Mouse (Mus musculus): ENCODE results near the gene Rexo5.

Gene Rexo5

DNA sequence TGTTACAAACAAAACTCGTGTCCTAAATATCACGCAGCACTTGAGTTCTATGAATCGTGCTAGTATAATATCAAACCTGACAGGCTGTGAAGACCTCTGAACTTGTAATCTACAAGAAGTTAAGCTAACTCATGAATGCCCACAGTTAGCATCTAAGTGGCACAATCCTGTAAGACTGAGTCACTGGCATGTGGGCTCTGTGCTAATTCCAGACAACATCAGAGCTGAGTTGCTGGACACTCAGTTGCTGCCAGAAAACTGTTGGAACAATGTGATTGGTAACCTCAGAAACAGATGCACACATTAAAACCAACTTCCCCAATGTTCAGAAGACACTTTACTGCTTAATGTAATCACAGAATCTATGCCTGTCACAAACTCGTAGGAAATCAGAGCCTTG lies 94.1 kb downstream of the Rexo5 start:
- DNase-seq (ENCODE audit: low read depth, low spot score) = no peak

DNA sequence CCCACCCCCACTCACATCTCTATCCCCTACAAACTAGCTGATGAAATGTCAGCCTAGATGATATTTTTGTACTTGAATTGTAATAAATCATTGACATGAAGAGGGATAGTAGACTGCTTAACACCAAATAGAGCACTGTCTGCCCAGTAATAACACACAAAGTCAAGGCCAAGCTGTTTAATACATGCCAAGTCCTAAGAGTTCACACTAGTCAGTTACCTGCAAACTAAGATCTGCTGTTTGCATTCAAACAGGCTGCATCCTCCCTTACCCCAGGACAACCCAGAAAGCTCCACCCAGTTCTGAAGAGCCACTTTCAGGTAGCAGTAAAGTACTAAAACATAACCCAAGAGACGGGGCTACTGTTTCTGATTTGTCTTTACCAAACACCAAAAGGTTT lies 98.4 kb downstream of the Rexo5 start:
- DNase-seq (ENCODE audit: low read depth, low spot score) = no peak

DNA sequence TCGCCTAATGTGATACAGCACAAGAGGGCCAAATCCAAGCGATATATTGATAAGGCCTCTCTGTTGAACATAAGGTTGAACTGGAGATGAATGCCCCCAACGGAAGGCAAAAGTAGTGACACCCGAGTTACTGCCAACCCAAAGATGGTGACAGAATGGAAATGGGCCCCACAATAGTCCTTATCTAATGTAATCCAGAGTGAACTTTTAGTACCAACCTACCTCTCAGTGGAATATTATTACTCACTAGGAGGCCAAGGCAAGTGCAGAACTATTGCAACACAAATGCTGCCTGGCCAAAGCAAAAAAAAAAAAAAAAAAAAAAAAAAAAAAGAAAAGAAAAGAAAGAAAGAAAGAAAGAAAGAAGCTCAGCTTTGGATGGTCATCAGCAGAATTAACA lies 98.9 kb downstream of the Rexo5 start:
- no peak for DNase-seq (ENCODE audit: low read depth, low spot score)

DNA sequence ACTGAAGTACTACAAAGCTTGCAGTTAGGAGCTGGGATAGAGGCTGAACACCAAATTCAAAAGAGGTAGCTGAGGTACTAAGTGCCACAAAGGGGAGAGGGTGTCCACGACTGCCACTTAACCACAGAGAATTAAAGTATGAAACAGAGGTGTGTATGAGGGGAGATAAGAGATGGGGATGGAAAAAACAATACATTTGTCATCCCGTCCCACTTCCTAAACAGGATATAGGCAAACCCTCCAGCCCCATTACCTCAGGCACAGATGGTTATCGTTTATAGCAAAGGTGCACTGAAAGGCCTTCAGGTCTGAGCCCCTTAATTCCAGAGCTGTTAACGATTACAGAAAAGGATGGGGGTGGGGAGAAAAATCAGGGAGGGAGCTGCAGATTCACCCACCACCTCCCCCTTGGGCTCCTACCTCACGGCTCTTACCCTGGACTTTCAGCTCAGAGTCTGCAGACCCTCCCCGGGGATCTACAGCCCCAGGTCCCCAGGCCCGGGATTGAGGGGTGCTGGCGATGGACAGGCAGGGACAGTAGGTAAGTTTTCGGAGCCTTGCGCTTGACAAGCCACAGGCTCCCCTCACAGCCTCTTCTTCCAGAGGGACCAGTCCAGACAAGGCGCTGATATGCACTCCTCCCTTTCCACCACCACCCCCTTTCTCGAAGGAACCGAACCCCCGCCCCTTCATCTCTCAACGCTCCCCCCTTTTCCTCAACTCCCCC lies 101.2 kb downstream of the Rexo5 start:
- no peak for DNase-seq (ENCODE audit: low read depth, low spot score)

DNA sequence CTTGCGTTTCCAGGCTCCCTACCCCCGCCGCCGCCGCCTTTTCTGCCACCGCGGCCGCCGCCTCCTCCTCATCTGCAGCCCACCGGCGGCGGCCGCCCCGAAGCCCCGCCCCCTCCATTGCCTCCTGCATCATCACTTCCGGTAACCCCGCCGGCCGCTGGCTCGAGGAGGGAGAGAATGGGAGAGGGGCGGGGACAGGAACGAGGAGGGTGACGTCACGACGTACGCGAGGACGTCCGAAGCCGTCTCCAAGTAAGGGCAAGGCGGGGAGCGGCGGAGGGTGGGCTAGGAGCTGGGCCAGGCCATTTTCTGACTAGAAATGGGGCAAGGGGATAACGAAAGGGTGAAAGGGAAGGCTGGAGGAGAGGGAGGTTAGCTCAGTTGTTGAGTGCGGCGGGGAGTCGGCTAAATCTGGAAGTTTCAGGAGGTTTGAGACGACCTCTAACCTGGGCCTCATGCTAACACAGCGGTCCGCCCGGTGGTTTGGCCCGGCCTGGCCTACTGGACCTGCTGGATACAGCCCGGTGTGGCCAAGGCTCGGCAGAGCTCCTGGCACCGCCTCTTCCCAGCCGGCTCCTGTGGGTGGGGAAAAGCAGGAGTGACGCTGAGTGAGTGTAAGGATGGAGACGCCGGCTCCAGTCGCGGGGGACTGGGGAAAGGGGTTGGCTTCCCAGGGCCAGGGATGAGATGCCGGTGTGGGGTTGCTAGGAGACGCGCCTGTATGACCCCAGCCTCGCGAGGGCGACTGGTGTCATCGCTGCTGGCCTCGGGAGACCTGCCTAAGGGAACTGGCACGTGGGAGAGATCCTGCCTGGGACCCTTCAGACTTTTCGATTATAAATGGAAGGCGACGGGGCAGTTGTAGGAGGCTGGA lies 102.1 kb downstream of the Rexo5 start, which contains the start of the genes Lyrm1 and Dcun1d3:
Lyrm1 (plus strand) TSS at position 223 of the 874 bp plus-strand sequence.
Dcun1d3 (minus strand) TSS at position 660 of the 874 bp plus-strand sequence.
- DNase-seq (ENCODE audit: low read depth, low spot score) = peak; percentile 98

DNA sequence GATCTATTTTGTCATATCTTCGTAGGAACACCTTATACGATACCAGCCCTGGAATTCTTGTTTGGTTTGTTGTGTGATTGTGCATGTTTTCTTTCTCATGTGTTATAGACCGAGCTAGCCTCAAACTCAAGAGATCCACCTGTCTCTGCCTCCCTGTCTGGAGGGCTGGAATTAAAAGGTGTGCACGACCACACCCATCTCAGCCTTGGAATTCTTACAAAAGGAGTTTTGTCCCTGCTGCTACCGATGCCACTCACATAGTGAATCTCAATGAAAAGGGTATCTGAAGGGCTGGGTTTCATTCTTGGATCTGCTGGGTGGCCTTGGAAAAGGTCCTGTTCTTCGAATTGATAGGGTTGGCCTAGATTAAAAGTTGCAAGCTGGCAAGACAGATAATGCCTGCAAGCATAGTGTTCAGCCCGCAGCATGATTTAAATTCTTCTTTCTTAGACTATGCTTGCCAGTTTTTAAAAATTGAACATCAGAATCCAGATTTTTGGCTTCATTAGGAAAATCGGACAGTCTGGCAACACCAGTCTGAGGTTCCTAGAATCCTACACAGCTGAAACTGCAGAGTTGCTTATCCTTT lies 103.8 kb downstream of the Rexo5 start:
- DNase-seq (ENCODE audit: low read depth, low spot score) = no peak

DNA sequence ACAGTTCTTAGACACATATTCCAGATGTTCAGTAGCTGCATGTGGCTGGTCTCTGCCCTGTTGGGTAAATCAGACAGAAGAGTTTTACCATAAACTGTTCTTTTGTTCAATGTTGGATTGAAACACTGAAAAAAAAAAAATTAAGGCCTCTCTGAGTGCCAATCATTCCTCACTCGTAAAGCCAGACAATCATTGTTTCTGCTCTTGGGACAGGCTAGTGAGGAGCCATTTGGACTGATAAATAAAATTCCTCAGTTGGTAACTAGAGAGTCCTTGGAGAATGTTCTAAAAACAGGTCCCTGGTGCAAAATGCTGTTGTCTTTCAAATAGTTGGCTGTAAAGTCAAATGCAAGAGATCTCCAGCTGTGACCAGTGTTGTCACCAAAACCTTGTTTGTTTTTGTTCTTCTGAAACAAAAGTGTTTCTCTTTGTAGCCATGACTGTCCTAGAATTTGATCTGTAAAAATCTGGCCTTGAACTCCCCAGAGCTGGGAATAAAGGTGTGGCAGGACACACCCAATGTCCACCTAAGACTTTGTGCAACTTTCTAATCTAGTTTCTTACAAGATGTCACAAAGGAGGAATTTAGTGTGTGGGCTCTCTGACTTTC lies 104.5 kb downstream of the Rexo5 start:
- DNase-seq (ENCODE audit: low read depth, low spot score) = no peak

Data from CD4-positive, CD25-positive, alpha-beta regulatory T cell, adult 2 months (primary cell).